Mouse (Mus musculus): ENCODE results near the gene Tbc1d10b.

Gene Tbc1d10b

GRCm38 (mm10) chr7:127162546-127162945, 45.7 kb downstream of the Tbc1d10b start:
- peak; percentile 47 for DNase-seq (ENCODE audit: low spot score)

GRCm38 (mm10) chr7:127157548-127157947, 50.7 kb downstream of the Tbc1d10b start:
- no peak for DNase-seq (ENCODE audit: low spot score)

- DNase-seq (ENCODE audit: low spot score) = peak; percentile 39
These were observed 54.8 kb downstream of the Tbc1d10b start for GRCm38 (mm10) chr7:127153477-127153876.

- DNase-seq (ENCODE audit: low spot score) = no peak
These were observed 55.8 kb downstream of the Tbc1d10b start for GRCm38 (mm10) chr7:127152464-127152863.

- no peak for DNase-seq (ENCODE audit: low spot score)
These were observed 60.4 kb downstream of the Tbc1d10b start for GRCm38 (mm10) chr7:127147901-127148300.

Data from adipocyte (in vitro differentiated cells).